29 mouse cellular contexts compared by ENCODE assay signal in genomic region chr9:62401589-62401988, GRCm38 (mm10).
A peak's percentile ranks its signal among the peaks of the same experiment; 100 is the strongest.
DNase-seq lines count a peak whose midpoint lies in the region; ATAC-seq and TF ChIP-seq lines count a peak whose summit lies in the region.
"Had no signal": no experiment of that assay in that cellular context is flagged by ENCODE, and none has a peak within 500 bp of the region (broad histone marks: within the 10 kb centered on the region; RNA-seq: fewer than 3 reads in every experiment).

No protein-coding gene starts in this region.

- 38% methylated on average over 1 of the region's 1 CpGs for WGBS in kidney, embryonic 14.5 days
- WGBS in kidney, postnatal 0 days: 45% methylated on average over 1 of the region's 1 CpGs
- WGBS in embryonic facial prominence, embryonic 11.5 days: 54% methylated on average over 1 of the region's 1 CpGs

- TF ChIP-seq CTCF in kidney, postnatal 0 days (IDR thresholded peaks at IDR 0.05; ENCODE audit: low read depth): no peak

- H3K4me3 ChIP-seq in kidney, embryonic 14.5 days (ENCODE audit: low read length): no peak overlapping the region
- no peak overlapping the region for H3K4me3 ChIP-seq in kidney, postnatal 0 days (replicated peaks; ENCODE audit: low read depth, low read length)
- no peak overlapping the region for H3K4me3 ChIP-seq in embryonic facial prominence, embryonic 11.5 days (ENCODE audit: low read depth, low read length)
- H3K4me3 ChIP-seq: embryonic facial prominence, embryonic 12.5 days; erythroblast, embryonic 14.5 days; forebrain, embryonic 12.5 days; forebrain, embryonic 15.5 days; heart, embryonic 12.5 days; heart, embryonic 15.5 days; hindbrain, embryonic 10.5 days; hindbrain, embryonic 15.5 days had no signal

- H3K4me2 ChIP-seq in kidney, embryonic 14.5 days (replicated peaks; ENCODE audit: low read depth, low read length): no peak overlapping the region
- H3K4me2 ChIP-seq in kidney, postnatal 0 days (ENCODE audit: low read length): no peak overlapping the region
- H3K4me2 ChIP-seq in embryonic facial prominence, embryonic 11.5 days (ENCODE audit: low read depth, low read length): no peak overlapping the region
- H3K4me2 ChIP-seq: embryonic facial prominence, embryonic 12.5 days; forebrain, embryonic 12.5 days; forebrain, embryonic 15.5 days; heart, embryonic 12.5 days; heart, embryonic 15.5 days; hindbrain, embryonic 15.5 days had no signal

- no peaks in the 10 kb centered on the region for H3K36me3 ChIP-seq in kidney, embryonic 14.5 days (ENCODE audit: control insufficient read depth, insufficient read depth, low read length)
- no peaks in the 10 kb centered on the region for H3K36me3 ChIP-seq in kidney, postnatal 0 days (ENCODE audit: insufficient read depth, low read length)
- no peaks in the 10 kb centered on the region for H3K36me3 ChIP-seq in embryonic facial prominence, embryonic 11.5 days (replicated peaks; ENCODE audit: control insufficient read depth, insufficient read depth, low read depth, low read length)
- H3K36me3 ChIP-seq: embryonic facial prominence, embryonic 12.5 days; forebrain, embryonic 12.5 days; forebrain, embryonic 15.5 days; G1E; heart, embryonic 12.5 days; heart, embryonic 15.5 days; hindbrain, embryonic 10.5 days; hindbrain, embryonic 15.5 days had no signal

- H3K9ac ChIP-seq in kidney, embryonic 14.5 days (ENCODE audit: low read depth, low read length): no peak overlapping the region
- no peak overlapping the region for H3K9ac ChIP-seq in kidney, postnatal 0 days (ENCODE audit: low read depth, low read length)
- no peak overlapping the region for H3K9ac ChIP-seq in embryonic facial prominence, embryonic 11.5 days (replicated peaks; ENCODE audit: low read length)
- H3K9ac ChIP-seq: embryonic facial prominence, embryonic 12.5 days; forebrain, embryonic 12.5 days; forebrain, embryonic 15.5 days; heart, embryonic 12.5 days; heart, embryonic 15.5 days; hindbrain, embryonic 15.5 days had no signal

- DNase-seq in kidney, adult 11 months: no peak
- peak; percentile 40 for DNase-seq in kidney, postnatal 0 days (ENCODE audit: low spot score)
- DNase-seq in kidney, postnatal 25 days: no peak
- DNase-seq in embryonic facial prominence, embryonic 11.5 days (ENCODE audit: low spot score): peak; percentile 53
- no peak for DNase-seq in cerebellum, adult 9-11 months
- DNase-seq: adrenal gland, adult 2 months; adrenal gland, postnatal 14 days; B cell, adult 2 months; cerebellum, adult 11 months; cerebellum, adult 2 months; cerebellum, postnatal 10 days; cerebellum, postnatal 36 days; embryo, embryonic 11 days; gastrocnemius, postnatal 25 days; heart, adult 18-20 months; heart, postnatal 10 days; heart, postnatal 36 days had no signal

- no peak overlapping the region for H3K27ac ChIP-seq in kidney, embryonic 14.5 days (ENCODE audit: low read depth, low read length)
- no peak overlapping the region for H3K27ac ChIP-seq in kidney, postnatal 0 days
- H3K27ac ChIP-seq in embryonic facial prominence, embryonic 11.5 days (replicated peaks; ENCODE audit: low read depth, low read length): no peak overlapping the region
- H3K27ac ChIP-seq: forebrain, embryonic 12.5 days; forebrain, embryonic 15.5 days; heart, embryonic 15.5 days; hindbrain, embryonic 10.5 days; hindbrain, embryonic 15.5 days had no signal

- H3K4me1 ChIP-seq in kidney, embryonic 14.5 days (ENCODE audit: control insufficient read depth, insufficient read depth, low read length): no peaks in the 10 kb centered on the region
- H3K4me1 ChIP-seq in kidney, postnatal 0 days (replicated peaks; ENCODE audit: insufficient read depth, low read length): 0 out of 2 replicates have a peak, but pooled peaks cover 4% of the 10 kb centered on the region
- no peaks in the 10 kb centered on the region for H3K4me1 ChIP-seq in embryonic facial prominence, embryonic 11.5 days (ENCODE audit: control insufficient read depth, insufficient read depth, low read length)
- H3K4me1 ChIP-seq: forebrain, embryonic 12.5 days; forebrain, embryonic 15.5 days; heart, embryonic 15.5 days; hindbrain, embryonic 15.5 days had no signal

- H3K27me3 ChIP-seq in kidney, embryonic 14.5 days (ENCODE audit: control insufficient read depth, insufficient read depth, low read length): no peaks in the 10 kb centered on the region
- H3K27me3 ChIP-seq in kidney, postnatal 0 days (ENCODE audit: insufficient read depth, low read length): no peaks in the 10 kb centered on the region
- H3K27me3 ChIP-seq in embryonic facial prominence, embryonic 11.5 days (ENCODE audit: control insufficient read depth, insufficient read depth, low read length): no peaks in the 10 kb centered on the region
- H3K27me3 ChIP-seq: CH12.LX; embryonic facial prominence, embryonic 12.5 days; forebrain, embryonic 12.5 days; forebrain, embryonic 15.5 days; heart, embryonic 12.5 days; heart, embryonic 15.5 days; hindbrain, embryonic 15.5 days; Patski had no signal

- 0 out of 2 replicates have a peak, but pooled peaks have one; percentile 52 for ATAC-seq in kidney, embryonic 14.5 days (ENCODE audit: low FRiP score, low TSS enrichment)
- ATAC-seq in kidney, postnatal 0 days (replicated peaks; ENCODE audit: low FRiP score, low read depth): no peak
- ATAC-seq in embryonic facial prominence, embryonic 11.5 days (replicated peaks; ENCODE audit: insufficient number of reproducible peaks, low FRiP score, low TSS enrichment, low read depth): no peak
- ATAC-seq: forebrain, embryonic 15.5 days; Patski had no signal

- no peaks in the 10 kb centered on the region for H3K9me3 ChIP-seq in kidney, embryonic 14.5 days (ENCODE audit: control insufficient read depth, low read length)
- no peaks in the 10 kb centered on the region for H3K9me3 ChIP-seq in kidney, postnatal 0 days (replicated peaks; ENCODE audit: low read length)
- no peaks in the 10 kb centered on the region for H3K9me3 ChIP-seq in embryonic facial prominence, embryonic 11.5 days (replicated peaks; ENCODE audit: control insufficient read depth, low read length)
- H3K9me3 ChIP-seq: embryonic facial prominence, embryonic 12.5 days; forebrain, embryonic 12.5 days; forebrain, embryonic 15.5 days; G1E; heart, embryonic 15.5 days; hindbrain, embryonic 10.5 days; hindbrain, embryonic 15.5 days had no signal

Comparison
In these comparisons a context has a peak if more than half of its experiments do, and no peak if none do; other contexts are left out.
1. DNase-seq: peak in kidney, postnatal 0 days (single experiment) and embryonic facial prominence, embryonic 11.5 days (single experiment); none in kidney, adult 11 months (single experiment), kidney, postnatal 25 days (0 of 2) and cerebellum, adult 9-11 months (single experiment).